Mouse (Mus musculus): Measurements from ENCODE around the gene Gpc5.
"Not testable (repeated sequence)": the region's sequence is repeated elsewhere in the genome, so short reads cannot be mapped to it uniquely, and the experiment has no call there.

The Gpc5 gene

GRCm38 (mm10) chr14:115092081-115092480, at the start of gene Gpc5:
Gene Gpc5 (plus strand): TSS chr14:115092215.
- DNase-seq (ENCODE audit: low spot score): peak; percentile 65

DNA sequence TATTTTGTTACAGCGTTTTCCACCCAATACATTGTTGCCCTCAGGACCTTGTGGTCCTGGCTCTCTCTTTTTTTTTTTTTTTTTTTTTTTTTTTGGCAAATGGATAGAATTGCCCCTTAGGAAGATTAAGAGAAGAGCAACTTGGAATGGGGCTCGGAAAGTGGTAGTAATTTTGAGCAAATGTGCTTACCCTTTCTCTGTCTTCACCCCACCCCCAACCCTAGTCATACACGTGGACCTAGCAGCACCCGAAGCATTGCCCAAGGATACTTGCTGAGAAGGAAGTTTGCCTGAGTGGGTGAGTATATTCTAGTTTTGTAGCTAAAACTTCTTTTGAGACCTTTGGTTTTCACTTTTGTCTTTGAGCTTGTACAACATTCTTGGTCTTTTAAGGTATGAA, 49.4 kb upstream of the Gpc5 start:
- no peak for DNase-seq (ENCODE audit: low spot score)

DNA sequence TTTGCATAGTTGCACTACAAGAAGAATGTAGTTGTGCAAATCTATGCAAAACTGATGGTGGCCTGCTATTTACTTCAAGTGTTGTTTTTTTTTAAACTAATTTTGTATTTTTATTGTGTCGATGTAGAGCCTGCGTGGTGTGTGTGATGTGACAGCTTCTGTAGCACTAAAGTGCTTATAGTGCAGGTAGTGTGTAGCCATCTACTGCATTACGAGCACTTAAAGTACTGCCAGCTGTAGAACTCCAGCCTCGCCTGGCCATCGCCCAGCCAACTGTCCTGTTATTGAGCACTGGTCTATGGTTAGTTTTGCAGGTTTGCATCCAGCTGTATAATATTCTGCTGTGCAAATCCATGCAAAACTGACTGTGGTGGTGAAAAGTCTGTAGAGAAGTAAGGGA, 48.0 kb upstream of the Gpc5 start:
- DNase-seq (ENCODE audit: low spot score): no peak

GRCm38 (mm10) chr14:115045712-115046111, 46.3 kb upstream of the Gpc5 start:
- DNase-seq (ENCODE audit: low spot score): no peak

DNA sequence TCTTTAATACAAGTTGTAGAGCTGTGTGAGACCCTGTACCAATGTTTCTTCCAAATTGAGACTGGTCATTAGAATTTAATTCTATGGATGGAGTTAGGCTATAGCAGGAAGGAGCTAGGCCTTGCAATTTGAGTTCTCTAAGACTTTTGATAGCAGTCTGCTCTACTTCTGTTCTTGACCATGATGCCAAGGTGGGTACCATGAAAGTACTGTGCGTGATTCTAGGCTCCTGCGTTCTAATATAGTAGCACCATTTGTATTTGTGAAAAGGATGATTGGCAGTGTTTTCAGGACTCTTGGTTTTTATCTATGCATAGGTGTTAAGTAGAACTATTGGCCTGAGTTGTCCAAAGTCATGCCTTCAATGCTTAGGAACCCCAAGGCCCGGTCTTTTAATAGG, 44.7 kb upstream of the Gpc5 start:
- DNase-seq (ENCODE audit: low spot score): no peak

DNA sequence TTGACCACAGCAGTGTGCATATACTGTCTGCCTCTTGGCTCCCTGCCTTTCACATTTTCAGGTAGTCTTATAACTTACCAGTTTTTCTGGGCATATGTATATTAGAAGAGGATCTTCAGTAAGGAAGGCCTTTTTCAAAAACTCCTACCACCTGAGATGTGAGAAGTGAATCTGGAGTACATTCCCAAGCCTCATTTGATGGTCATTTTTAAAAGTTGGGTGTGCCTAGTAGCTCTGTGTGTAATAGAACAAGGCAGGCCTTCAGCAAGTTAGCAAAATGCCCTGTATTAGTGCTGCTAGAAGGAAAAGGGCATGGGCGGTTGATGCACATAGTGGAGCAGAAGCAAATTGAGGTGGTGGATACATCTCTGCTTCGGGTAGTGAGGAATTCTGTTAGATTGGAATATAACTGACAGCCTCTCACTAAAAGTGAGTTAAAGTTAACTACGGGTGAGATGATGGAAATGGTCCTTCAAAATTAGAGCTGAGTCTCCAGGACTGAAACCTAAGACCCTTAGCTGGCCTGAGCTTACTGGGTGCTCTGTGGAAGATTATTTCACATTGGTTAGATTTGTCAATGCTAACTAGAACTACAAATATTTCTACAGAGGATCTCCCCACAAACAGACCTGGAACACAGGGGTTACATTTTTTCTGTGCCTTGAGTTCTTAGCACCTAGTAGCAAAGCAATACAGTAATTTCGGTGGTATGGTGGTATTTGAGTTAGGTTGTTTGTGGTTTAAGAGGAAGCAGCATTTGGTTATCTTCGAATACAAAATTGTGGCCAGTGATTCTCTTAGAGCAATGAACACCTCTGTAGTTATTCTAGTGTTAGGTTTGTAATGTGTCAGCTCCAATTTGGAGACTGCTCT, 43.8 kb upstream of the Gpc5 start:
- DNase-seq (ENCODE audit: low spot score): no peak

DNA sequence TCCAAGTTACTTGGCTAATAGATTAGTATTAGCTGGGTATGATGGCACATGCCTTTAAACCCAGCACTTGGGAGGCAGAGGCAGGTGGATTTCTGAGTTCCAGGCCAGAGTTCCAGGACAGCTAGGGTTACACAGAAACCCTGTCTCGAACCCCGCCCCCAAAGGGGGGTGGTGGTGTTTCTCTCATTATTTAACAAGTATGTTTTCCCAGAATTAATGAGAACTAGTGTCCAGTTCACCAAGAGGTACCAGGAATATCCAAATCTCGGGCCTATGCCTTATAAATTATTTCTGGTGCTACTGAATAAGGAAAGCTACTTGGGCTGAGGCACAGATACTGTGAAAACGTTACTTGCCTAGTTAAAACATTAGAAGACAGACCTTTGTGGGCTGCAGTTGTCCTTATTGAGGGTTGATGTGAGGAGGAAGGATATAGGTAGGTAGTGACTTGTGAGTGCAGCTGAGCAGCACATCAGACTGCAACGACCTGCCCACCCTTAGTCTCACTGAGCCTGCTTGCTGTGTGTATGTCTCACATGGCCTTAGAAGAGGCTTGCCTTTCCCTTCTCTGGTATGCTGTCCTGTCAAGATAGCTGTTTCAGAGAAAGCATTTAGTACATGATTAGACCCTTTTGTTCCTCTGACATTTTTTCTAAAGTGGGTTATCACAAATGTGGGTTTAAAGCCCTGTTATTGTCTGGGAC, 43.0 kb upstream of the Gpc5 start:
- DNase-seq (ENCODE audit: low spot score): no peak

DNA sequence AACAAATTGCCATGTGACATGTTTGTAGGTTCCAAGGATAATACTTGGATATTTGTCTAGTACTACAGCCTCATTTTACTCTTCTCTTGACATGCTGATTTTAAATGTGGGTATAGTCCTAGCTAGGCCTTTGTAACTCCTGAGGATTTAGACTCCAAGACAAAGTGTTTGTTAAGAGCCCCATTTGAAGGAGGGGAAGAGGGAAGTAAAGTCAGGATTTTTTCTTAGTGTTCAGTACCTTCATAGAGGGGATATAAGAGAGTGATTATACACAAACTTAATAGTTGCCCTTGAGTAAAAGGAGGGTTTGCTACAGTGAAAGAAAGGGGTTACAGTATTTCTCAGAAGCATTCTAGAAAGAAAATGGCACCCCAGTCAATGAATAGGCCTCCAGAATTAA, 42.2 kb upstream of the Gpc5 start:
- no peak for DNase-seq (ENCODE audit: low spot score)

GRCm38 (mm10) chr14:115051106-115051760, 40.8 kb upstream of the Gpc5 start:
- no peak for DNase-seq (ENCODE audit: low spot score)

DNA sequence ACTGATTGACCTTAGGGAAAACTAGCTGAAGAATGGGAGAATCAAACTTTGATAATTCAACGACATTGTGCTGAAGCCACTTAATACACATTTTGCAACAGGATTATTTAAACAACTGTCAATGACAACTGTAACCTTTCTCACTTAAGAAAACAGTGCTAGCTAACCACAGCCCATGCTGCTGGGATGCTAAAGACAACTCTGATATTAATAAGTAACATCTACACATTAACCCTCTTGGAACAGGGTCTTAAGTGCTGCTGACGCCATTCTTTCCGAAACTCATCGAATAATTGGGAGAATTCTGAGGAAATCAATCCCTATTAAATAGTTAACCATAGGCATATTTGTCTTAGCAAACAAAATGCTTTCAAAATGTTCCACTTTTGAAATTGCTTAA, 39.6 kb upstream of the Gpc5 start:
- DNase-seq (ENCODE audit: low spot score): no peak

DNA sequence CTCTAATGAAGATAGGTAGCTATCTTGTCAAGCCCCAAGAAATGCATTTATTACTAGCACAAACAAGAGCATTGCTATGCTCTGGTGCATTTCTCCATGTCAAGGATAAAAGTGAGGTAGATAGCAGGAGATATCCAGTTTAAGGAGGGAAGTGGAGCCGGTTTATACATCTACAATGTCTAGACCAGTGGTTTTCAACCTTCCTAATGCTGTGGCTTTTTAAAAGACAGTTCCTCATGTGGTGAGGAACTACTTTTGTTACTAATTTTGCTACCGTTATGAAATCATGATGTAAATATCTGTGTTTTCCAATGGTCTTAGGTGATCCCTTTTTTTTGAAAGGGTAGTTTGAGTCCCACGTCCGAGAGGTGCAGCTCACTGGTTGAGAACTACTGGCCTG, 37.8 kb upstream of the Gpc5 start:
- no peak for DNase-seq (ENCODE audit: low spot score)

DNA sequence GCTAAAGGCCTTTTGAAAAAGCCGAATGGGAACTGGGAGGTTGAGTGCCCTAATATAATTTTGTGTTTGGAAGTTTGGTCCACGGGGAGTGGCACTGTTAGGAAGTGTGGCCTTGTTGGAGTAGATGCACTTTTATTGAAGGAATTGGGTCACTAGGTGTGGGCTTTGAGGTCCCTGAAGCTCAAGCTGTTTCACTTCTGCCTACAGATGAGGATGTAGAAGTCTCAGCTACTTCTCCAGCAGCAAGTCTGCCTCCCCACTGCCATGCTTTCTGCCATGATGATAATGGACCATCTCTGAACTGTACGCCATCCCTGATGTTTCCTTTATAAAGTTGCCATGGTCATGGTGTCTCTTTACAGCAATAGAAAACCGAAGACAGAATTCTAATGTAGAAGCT, 34.5 kb upstream of the Gpc5 start:
- DNase-seq (ENCODE audit: low spot score): no peak

- DNase-seq (ENCODE audit: low spot score): not testable (repeated sequence)
Measured at GRCm38 (mm10) chr14:115066164-115066563, 25.9 kb upstream of the Gpc5 start.

DNA sequence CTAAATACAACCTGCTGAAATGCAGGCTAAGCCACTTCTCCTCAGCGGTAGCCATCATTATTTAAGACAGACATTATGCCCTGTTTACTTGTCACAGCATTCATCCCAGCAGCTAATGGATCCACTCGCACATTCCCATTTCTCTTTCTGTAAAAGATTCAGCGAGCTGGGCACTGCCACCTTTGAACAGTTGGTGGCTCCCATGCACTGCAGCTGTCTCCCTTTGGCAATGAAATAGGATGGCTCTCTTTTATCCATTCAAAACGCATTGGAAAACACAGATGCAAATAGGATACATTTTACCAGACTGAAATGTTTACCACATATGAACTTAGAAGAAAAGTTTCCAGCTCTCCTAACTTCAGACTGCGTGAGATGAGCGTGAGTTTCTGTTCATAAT, 21.5 kb upstream of the Gpc5 start:
- no peak for DNase-seq (ENCODE audit: low spot score)

DNA sequence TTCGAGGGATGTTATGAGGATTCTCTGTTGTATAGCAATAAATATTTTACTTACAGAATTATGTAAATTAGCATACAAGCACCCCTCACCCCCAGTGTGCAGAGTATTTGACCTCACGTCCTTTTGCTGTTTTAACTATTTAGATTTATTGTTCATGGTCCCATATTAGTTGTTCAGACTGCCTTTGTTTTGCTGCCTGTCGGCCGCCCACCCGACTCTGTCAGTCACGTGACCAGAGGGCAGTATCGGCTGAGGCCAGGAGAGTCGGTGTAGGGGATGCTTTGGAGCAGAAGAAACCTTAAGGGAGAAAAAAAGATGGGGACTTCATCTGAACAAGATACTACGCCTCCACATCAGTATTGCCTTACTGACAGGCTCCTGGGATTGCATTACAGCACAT, 14.7 kb upstream of the Gpc5 start:
- no peak for DNase-seq (ENCODE audit: low spot score)

- DNase-seq (ENCODE audit: low spot score): no peak
Measured at GRCm38 (mm10) chr14:115078064-115078463, 14.0 kb upstream of the Gpc5 start.

DNA sequence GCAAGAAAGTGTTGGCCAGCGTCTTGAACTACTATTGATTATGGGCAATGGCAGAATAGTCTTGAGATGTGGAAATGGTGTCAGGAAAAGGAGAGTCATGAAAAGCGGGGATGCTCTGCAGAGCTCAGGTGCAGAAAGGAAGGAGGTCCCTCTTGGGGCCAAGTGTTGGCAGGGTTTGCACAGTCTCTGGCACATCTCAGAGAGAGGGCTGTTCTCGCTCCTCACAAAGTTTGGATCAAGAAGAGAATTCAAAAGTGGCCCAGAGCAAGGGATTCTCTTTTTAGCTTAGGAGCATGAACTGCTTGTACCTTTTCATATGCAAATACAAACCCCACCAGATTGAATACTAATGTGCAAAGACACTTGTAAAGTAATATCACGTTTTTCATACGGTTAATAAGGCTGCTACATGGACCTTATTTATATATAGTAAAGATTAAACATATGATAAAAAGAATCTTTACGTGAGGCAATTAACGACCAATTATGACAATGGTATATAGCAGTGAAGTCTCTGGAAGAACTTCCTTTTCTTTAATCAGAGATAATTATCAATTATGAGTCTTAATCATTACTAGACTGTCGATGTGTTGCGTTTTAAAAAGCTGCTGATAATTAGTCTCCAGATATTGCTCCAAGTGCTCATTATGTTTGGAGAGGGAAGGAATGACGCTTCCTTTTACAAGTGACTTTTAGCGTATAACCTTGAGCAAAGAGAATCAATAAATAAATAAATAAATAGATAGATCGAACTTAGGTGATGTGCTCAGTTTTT, 10.1 kb upstream of the Gpc5 start:
- DNase-seq (ENCODE audit: low spot score): no peak

GRCm38 (mm10) chr14:115090516-115090915, 1.5 kb upstream of the Gpc5 start:
- DNase-seq (ENCODE audit: low spot score): no peak

- no peak for DNase-seq (ENCODE audit: low spot score)
Measured at GRCm38 (mm10) chr14:115092510-115092909, 495 bp downstream of the Gpc5 start.

- DNase-seq (ENCODE audit: low spot score): no peak
Measured at GRCm38 (mm10) chr14:115092952-115093351, 937 bp downstream of the Gpc5 start.

- no peak for DNase-seq (ENCODE audit: low spot score)
Measured at GRCm38 (mm10) chr14:115100617-115101299, 8.7 kb downstream of the Gpc5 start.

- no peak for DNase-seq (ENCODE audit: low spot score)
Measured at GRCm38 (mm10) chr14:115106326-115106725, 14.3 kb downstream of the Gpc5 start.

Measured in spleen, adult 12 weeks (tissue).